Mouse (Mus musculus) hindbrain, postnatal 0 days (tissue): Measurements from ENCODE around the gene Ap3b2. TPM values are rescaled to one million over a fixed set of nuclear protein-coding genes. Genes with fewer than 3 reads are reported as not detected.
"Not testable (repeated sequence)": the region's sequence is repeated elsewhere in the genome, so short reads cannot be mapped to it uniquely, and the experiment has no call there.

ENCODE experiments used
- ATAC-seq: fragments of 200-750 bp; cut with Nextera tagmentation; 2 replicates; pipeline ENCODE4 v1.8.0; 2017; ENCODE audit warnings: mild to moderate bottlenecking, moderate TSS enrichment, moderate library complexity
- DNase-seq: peaks from one replicate; pipeline ENCODE4 v3.0.0-alpha.2; 2015; ENCODE audit warnings: low spot score
- H3K27ac ChIP-seq: fragments of 300-500 bp; sonication (generic); 2 replicates; pipeline ENCODE4 v1.5.1; 2014; ENCODE audit warnings: mild to moderate bottlenecking
- H3K27me3 ChIP-seq: fragments of 300-500 bp; sonication (generic); 2 replicates; pipeline ENCODE4 v1.6.1; 2014; ENCODE audit warnings: low read length, mixed read lengths; ENCODE audit not compliant: insufficient read depth
- H3K36me3 ChIP-seq: fragments of 300-500 bp; sonication (generic); 2 replicates; pipeline ENCODE4 v1.6.1; 2014; ENCODE audit warnings: low read length, mixed read lengths; ENCODE audit not compliant: insufficient read depth
- H3K4me1 ChIP-seq: fragments of 300-500 bp; sonication (generic); 2 replicates; pipeline ENCODE4 v1.6.1; 2014; ENCODE audit warnings: antibody characterized with exemption, low read length, mixed read lengths; ENCODE audit not compliant: insufficient read depth
- H3K4me2 ChIP-seq: fragments of 300-500 bp; sonication (generic); 2 replicates; pipeline ENCODE4 v1.6.1; 2014; ENCODE audit warnings: low read depth, mild to moderate bottlenecking, low read length, moderate library complexity, mixed read lengths
- H3K4me3 ChIP-seq: fragments of 300-500 bp; sonication (generic); 2 replicates; pipeline ENCODE4 v1.5.1; 2014; ENCODE audit warnings: low read length
- H3K9ac ChIP-seq: fragments of 300-500 bp; sonication (generic); replicated peaks from 2 replicates; pipeline ENCODE4 v1.6.1; 2014; ENCODE audit warnings: mild to moderate bottlenecking, low read length, moderate library complexity, mixed read lengths
- H3K9me3 ChIP-seq: fragments of 300-500 bp; sonication (generic); 2 replicates; pipeline ENCODE4 v1.6.1; 2016; ENCODE audit warnings: low read length, mixed read lengths
- CTCF ChIP-seq: IDR thresholded peaks from 2 replicates; pipeline ENCODE4 v1.5.1; 2016; ENCODE audit warnings: antibody characterized with exemption, control low read depth, low read depth
- WGBS: fragments of 180-500 bp; shearing (Covaris S2); extraction: QIAGEN DNeasy Blood & Tissue Kit; methylation state at CpG from one replicate; pipeline ENCODE4 v1.1.7; 2014; 5-methylcytosine and 5-hydroxymethylcytosine counted together
- polyA plus RNA-seq: library from polyadenylated mRNA; unstranded; fragments of >200 nt; fragmentation: Nextera tagmentation; extraction: Ambion mirVana; gene quantifications from 2 replicates; pipeline ENCODE4 v1.2.1, GENCODE M21; 2015
- total RNA-seq: library from RNA; depleted of rRNA; stranded (reverse); fragments of >200 nt; gene quantifications from 2 replicates; pipeline ENCODE4 v1.2.3, GENCODE M21; 2014

Gene Ap3b2
- total and polyA plus RNA-seq, 2 experiments from 2014 or later = 102 to 208 TPM

GRCm38 (mm10) chr7:81479531-81480090 lies 14.1 kb downstream of the Ap3b2 start:
- no peaks in the 10 kb centered on the region for H3K9me3 ChIP-seq
- no peaks in the 10 kb centered on the region for H3K27me3 ChIP-seq
- no peak for ATAC-seq
- 72% methylated on average over 3 of the region's 3 CpGs for WGBS
- H3K36me3 ChIP-seq = peaks cover 16% of the 10 kb centered on the region; the same call in 1 of the 2 replicates
- H3K27ac ChIP-seq = no peak overlapping the region
- H3K9ac ChIP-seq = no peak overlapping the region
- no peak for TF ChIP-seq CTCF
- no peaks in the 10 kb centered on the region for H3K4me1 ChIP-seq
- no peak overlapping the region for H3K4me3 ChIP-seq
- no peak for DNase-seq
- H3K4me2 ChIP-seq = no peak overlapping the region

- H3K4me1 ChIP-seq, H3K27me3 ChIP-seq, H3K9ac ChIP-seq, H3K4me3 ChIP-seq, H3K36me3 ChIP-seq, H3K27ac ChIP-seq, H3K9me3 ChIP-seq, H3K4me2 ChIP-seq: not testable (repeated sequence)
- ATAC-seq = peak; percentile 65
- peak; percentile 28 for DNase-seq
- TF ChIP-seq CTCF = peak; percentile 24
Measured at GRCm38 (mm10) chr7:81478261-81478660, 15.5 kb downstream of the Ap3b2 start.

GRCm38 (mm10) chr7:81476833-81477232 lies 16.9 kb downstream of the Ap3b2 start:
- H3K27me3 ChIP-seq = no peaks in the 10 kb centered on the region
- peak; percentile 33 for ATAC-seq
- no peaks in the 10 kb centered on the region for H3K4me1 ChIP-seq
- DNase-seq = peak; percentile 42
- no peaks in the 10 kb centered on the region for H3K9me3 ChIP-seq
- TF ChIP-seq CTCF = peak; percentile 47; the same call in 1 of the 2 replicates
- H3K4me3 ChIP-seq = no peak overlapping the region
- WGBS = 16% methylated on average over 24 of the region's 24 CpGs
- no peak overlapping the region; the same call in 1 of the 2 replicates for H3K4me2 ChIP-seq
- no peak overlapping the region; the same call in 1 of the 2 replicates for H3K27ac ChIP-seq
- no peak overlapping the region for H3K9ac ChIP-seq
- H3K36me3 ChIP-seq = peaks cover 5% of the 10 kb centered on the region; the same call in 1 of the 2 replicates

GRCm38 (mm10) chr7:81475221-81475620 lies 18.5 kb downstream of the Ap3b2 start:
- H3K9ac ChIP-seq = no peak overlapping the region
- ATAC-seq (no peak), DNase-seq (no peak)
- H3K4me3 ChIP-seq = no peak overlapping the region
- no peaks in the 10 kb centered on the region for H3K27me3 ChIP-seq
- H3K4me1 ChIP-seq = no peaks in the 10 kb centered on the region
- no peak for TF ChIP-seq CTCF
- 78% methylated on average over 3 of the region's 3 CpGs for WGBS
- no peak overlapping the region for H3K27ac ChIP-seq
- H3K4me2 ChIP-seq = no peak overlapping the region
- H3K36me3 ChIP-seq = peaks cover 10% of the 10 kb centered on the region; the same call in 1 of the 2 replicates
- no peaks in the 10 kb centered on the region for H3K9me3 ChIP-seq

- TF ChIP-seq CTCF = no peak
- H3K9me3 ChIP-seq = no peaks in the 10 kb centered on the region
- peaks cover 43% of the 10 kb centered on the region for H3K36me3 ChIP-seq
- no peak overlapping the region for H3K27ac ChIP-seq
- H3K4me2 ChIP-seq = no peak overlapping the region
- DNase-seq = no peak
- no peaks in the 10 kb centered on the region for H3K27me3 ChIP-seq
- 73% methylated on average over 9 of the region's 9 CpGs for WGBS
- H3K4me3 ChIP-seq = no peak overlapping the region
- H3K9ac ChIP-seq = no peak overlapping the region
- no peaks in the 10 kb centered on the region for H3K4me1 ChIP-seq
- ATAC-seq = no peak
Measured at GRCm38 (mm10) chr7:81464906-81465450, 28.7 kb downstream of the Ap3b2 start.

- H3K27me3 ChIP-seq = no peaks in the 10 kb centered on the region
- no peaks in the 10 kb centered on the region for H3K4me1 ChIP-seq
- H3K4me2 ChIP-seq = no peak overlapping the region
- no peak overlapping the region for H3K9ac ChIP-seq
- TF ChIP-seq CTCF = no peak
- peaks cover 43% of the 10 kb centered on the region for H3K36me3 ChIP-seq
- DNase-seq (no peak), ATAC-seq (no peak)
- H3K27ac ChIP-seq = no peak overlapping the region
- H3K9me3 ChIP-seq = no peaks in the 10 kb centered on the region
- WGBS = 13% methylated on average over 4 of the region's 4 CpGs
- no peak overlapping the region for H3K4me3 ChIP-seq
Measured at GRCm38 (mm10) chr7:81464116-81464515, 29.6 kb downstream of the Ap3b2 start.

GRCm38 (mm10) chr7:81462815-81463214 lies 30.9 kb downstream of the Ap3b2 start:
- no peak overlapping the region for H3K4me3 ChIP-seq
- no peak overlapping the region for H3K4me2 ChIP-seq
- no peaks in the 10 kb centered on the region for H3K4me1 ChIP-seq
- TF ChIP-seq CTCF = no peak
- no peak overlapping the region for H3K9ac ChIP-seq
- peaks cover 43% of the 10 kb centered on the region for H3K36me3 ChIP-seq
- H3K27me3 ChIP-seq = no peaks in the 10 kb centered on the region
- H3K27ac ChIP-seq = no peak overlapping the region
- no peak for DNase-seq
- no peaks in the 10 kb centered on the region for H3K9me3 ChIP-seq
- 85% methylated on average over 3 of the region's 3 CpGs for WGBS
- ATAC-seq = no peak
